Mouse (Mus musculus) midbrain, postnatal 0 days (tissue): Measurements from ENCODE around the gene Ift43. TPM values are rescaled to one million over a fixed set of nuclear protein-coding genes. Genes with fewer than 3 reads are reported as not detected.

ENCODE experiments used
- ATAC-seq: fragments of 200-750 bp; cut with Nextera tagmentation; 2 replicates; pipeline ENCODE4 v1.8.0; 2017; ENCODE audit warnings: moderate number of reproducible peaks, mild to moderate bottlenecking, moderate TSS enrichment, moderate library complexity; ENCODE audit not compliant: low FRiP score
- DNase-seq: peaks from one replicate; pipeline ENCODE4 v3.0.0-alpha.2; 2015; ENCODE audit warnings: low spot score
- H3K27ac ChIP-seq: fragments of 300-500 bp; sonication (generic); 2 replicates; pipeline ENCODE4 v1.5.1; 2014; ENCODE audit warnings: low read depth, mild to moderate bottlenecking, low read length, mixed read lengths
- H3K27me3 ChIP-seq: fragments of 300-500 bp; sonication (generic); 2 replicates; pipeline ENCODE4 v1.6.1; 2014; ENCODE audit warnings: low read length, control low read depth, mixed read lengths; ENCODE audit not compliant: insufficient read depth
- H3K36me3 ChIP-seq: fragments of 300-500 bp; sonication (generic); 2 replicates; pipeline ENCODE4 v1.6.1; 2014; ENCODE audit warnings: low read length, control low read depth, mixed read lengths; ENCODE audit not compliant: insufficient read depth
- H3K4me1 ChIP-seq: fragments of 300-500 bp; sonication (generic); 2 replicates; pipeline ENCODE4 v1.6.1; 2014; ENCODE audit warnings: mild to moderate bottlenecking, control low read depth, antibody characterized with exemption, low read length, mixed read lengths; ENCODE audit not compliant: insufficient read depth
- H3K4me2 ChIP-seq: fragments of 300-500 bp; sonication (generic); 2 replicates; pipeline ENCODE4 v1.6.1; 2014; ENCODE audit warnings: low read depth, mild to moderate bottlenecking, low read length, mixed read lengths; ENCODE audit not compliant: poor library complexity, severe bottlenecking
- H3K4me3 ChIP-seq: fragments of 300-500 bp; sonication (generic); 2 replicates; pipeline ENCODE4 v1.5.1; 2014; ENCODE audit warnings: low read depth, mild to moderate bottlenecking, low read length, moderate library complexity
- H3K9ac ChIP-seq: fragments of 300-500 bp; sonication (generic); replicated peaks from 2 replicates; pipeline ENCODE4 v1.6.1; 2014; ENCODE audit warnings: mild to moderate bottlenecking, low read length, moderate library complexity, mixed read lengths; ENCODE audit not compliant: poor library complexity, severe bottlenecking
- H3K9me3 ChIP-seq: fragments of 300-500 bp; sonication (generic); 2 replicates; pipeline ENCODE4 v1.6.1; 2016; ENCODE audit warnings: low read length, control low read depth
- CTCF ChIP-seq: IDR thresholded peaks from 2 replicates; pipeline ENCODE4 v1.5.1; 2016; ENCODE audit warnings: antibody characterized with exemption, mild to moderate bottlenecking
- WGBS: fragments of 180-500 bp; shearing (Covaris S2); extraction: QIAGEN DNeasy Blood & Tissue Kit; methylation state at CpG from one replicate; pipeline ENCODE4 v1.1.7; 2014; 5-methylcytosine and 5-hydroxymethylcytosine counted together
- polyA plus RNA-seq: library from polyadenylated mRNA; unstranded; fragments of >200 nt; fragmentation: Nextera tagmentation; extraction: Ambion mirVana; gene quantifications from 2 replicates; pipeline ENCODE4 v1.2.1, GENCODE M21; 2015
- total RNA-seq: library from RNA; depleted of rRNA; stranded (reverse); fragments of >200 nt; gene quantifications from 2 replicates; pipeline ENCODE4 v1.2.3, GENCODE M21; 2014

Ift43 gene
- total and polyA plus RNA-seq, 2 experiments from 2014 or later, result 11.9 to 29.7 TPM

GRCm38 (mm10) chr12:86074681-86075080 is 7.7 kb upstream of the Ift43 start:
- H3K36me3 ChIP-seq, result no peaks in the 10 kb centered on the region
- peaks cover 16% of the 10 kb centered on the region; the same call in 1 of the 2 replicates for H3K27me3 ChIP-seq
- no peak for TF ChIP-seq CTCF
- no peak overlapping the region for H3K27ac ChIP-seq
- no peak for ATAC-seq
- WGBS, result 66% methylated on average over 12 of the region's 12 CpGs
- no peak overlapping the region for H3K4me3 ChIP-seq
- no peak overlapping the region for H3K9ac ChIP-seq
- H3K9me3 ChIP-seq, result no peaks in the 10 kb centered on the region
- peaks cover 7% of the 10 kb centered on the region; the same call in 1 of the 2 replicates for H3K4me1 ChIP-seq
- DNase-seq, result no peak
- H3K4me2 ChIP-seq, result no peak overlapping the region

- H3K4me3 ChIP-seq, result no peak overlapping the region
- WGBS, result 90% methylated on average over 6 of the region's 7 CpGs
- no peak overlapping the region for H3K4me2 ChIP-seq
These were observed 7.0 kb upstream of the Ift43 start for GRCm38 (mm10) chr12:86075358-86075757.

GRCm38 (mm10) chr12:86076321-86076901 is 5.9 kb upstream of the Ift43 start:
- no peak for DNase-seq
- H3K27me3 ChIP-seq, result peaks cover 16% of the 10 kb centered on the region; the same call in 1 of the 2 replicates
- ATAC-seq, result no peak
- TF ChIP-seq CTCF, result peak; percentile 60
- H3K9ac ChIP-seq, result no peak overlapping the region; the same call in 1 of the 2 replicates
- peaks cover 7% of the 10 kb centered on the region; the same call in 1 of the 2 replicates for H3K4me1 ChIP-seq
- H3K4me3 ChIP-seq, result no peak overlapping the region
- no peaks in the 10 kb centered on the region for H3K9me3 ChIP-seq
- H3K36me3 ChIP-seq, result no peaks in the 10 kb centered on the region
- H3K27ac ChIP-seq, result no peak overlapping the region
- WGBS, result 10% methylated on average over 13 of the region's 13 CpGs
- H3K4me2 ChIP-seq, result peak overlapping the region; percentile 94

More at GRCm38 (mm10) chr12:86075358-86075757, 7.0 kb upstream of the Ift43 start:
- H3K4me1 ChIP-seq, result peaks cover 7% of the 10 kb centered on the region; the same call in 1 of the 2 replicates
- H3K36me3 ChIP-seq, result no peaks in the 10 kb centered on the region
- DNase-seq (no peak), ATAC-seq (no peak)
- TF ChIP-seq CTCF, result no peak
- peaks cover 16% of the 10 kb centered on the region; the same call in 1 of the 2 replicates for H3K27me3 ChIP-seq
- H3K27ac ChIP-seq, result no peak overlapping the region
- H3K9me3 ChIP-seq, result no peaks in the 10 kb centered on the region
- no peak overlapping the region for H3K9ac ChIP-seq

- ATAC-seq, result no peak
- peak overlapping the region; percentile 43; the same call in 1 of the 2 replicates for H3K4me3 ChIP-seq
- 0 out of 2 replicates have a peak overlapping the region, but pooled peaks have one; percentile 29 for H3K9ac ChIP-seq
- DNase-seq, result no peak
- no peaks in the 10 kb centered on the region for H3K36me3 ChIP-seq
- no peak overlapping the region for H3K27ac ChIP-seq
- H3K9me3 ChIP-seq, result no peaks in the 10 kb centered on the region
- H3K4me2 ChIP-seq, result peak overlapping the region; percentile 94
- no peak for TF ChIP-seq CTCF
- H3K4me1 ChIP-seq, result peaks cover 7% of the 10 kb centered on the region; the same call in 1 of the 2 replicates
- H3K27me3 ChIP-seq, result peaks cover 16% of the 10 kb centered on the region; the same call in 1 of the 2 replicates
- WGBS, result 32% methylated on average over 8 of the region's 8 CpGs
These were observed 5.0 kb upstream of the Ift43 start for GRCm38 (mm10) chr12:86077322-86077721.

- ATAC-seq (no peak), DNase-seq (no peak)
- 26% methylated on average over 11 of the region's 11 CpGs for WGBS
- 0 out of 2 replicates have a peak overlapping the region, but pooled peaks have one; percentile 29 for H3K9ac ChIP-seq
- peak overlapping the region; percentile 94 for H3K4me2 ChIP-seq
- no peaks in the 10 kb centered on the region for H3K36me3 ChIP-seq
- TF ChIP-seq CTCF, result no peak
- H3K9me3 ChIP-seq, result no peaks in the 10 kb centered on the region
- peaks cover 7% of the 10 kb centered on the region; the same call in 1 of the 2 replicates for H3K4me1 ChIP-seq
- H3K27me3 ChIP-seq, result peaks cover 16% of the 10 kb centered on the region; the same call in 1 of the 2 replicates
- H3K4me3 ChIP-seq, result peak overlapping the region; percentile 43; the same call in 1 of the 2 replicates
- H3K27ac ChIP-seq, result no peak overlapping the region
These were observed 4.6 kb upstream of the Ift43 start for GRCm38 (mm10) chr12:86077736-86078135.

- H3K27me3 ChIP-seq, result peaks cover 16% of the 10 kb centered on the region; the same call in 1 of the 2 replicates
- peak overlapping the region; percentile 43 for H3K4me3 ChIP-seq
- H3K4me2 ChIP-seq, result peak overlapping the region; percentile 94
- peak overlapping the region; percentile 37; the same call in 1 of the 2 replicates for H3K9ac ChIP-seq
- 15% methylated on average over 9 of the region's 9 CpGs for WGBS
- no peaks in the 10 kb centered on the region for H3K9me3 ChIP-seq
- DNase-seq, result no peak
- peaks cover 7% of the 10 kb centered on the region; the same call in 1 of the 2 replicates for H3K4me1 ChIP-seq
- no peak overlapping the region for H3K27ac ChIP-seq
- no peak for ATAC-seq
- H3K36me3 ChIP-seq, result no peaks in the 10 kb centered on the region
- TF ChIP-seq CTCF, result no peak
These were observed 4.2 kb upstream of the Ift43 start for GRCm38 (mm10) chr12:86078176-86078552.
